Mouse (Mus musculus) c-Kit-positive CD71-positive TER-119-positive erythroid progenitor cells, embryonic 14.5 days (primary cell): ENCODE measurements around the gene Slc7a15.

Source experiments
- DNase-seq: peaks from one replicate; pipeline ENCODE4 v3.0.0-alpha.2; 2013; ENCODE audit warnings: low spot score

Slc7a15 gene

DNA sequence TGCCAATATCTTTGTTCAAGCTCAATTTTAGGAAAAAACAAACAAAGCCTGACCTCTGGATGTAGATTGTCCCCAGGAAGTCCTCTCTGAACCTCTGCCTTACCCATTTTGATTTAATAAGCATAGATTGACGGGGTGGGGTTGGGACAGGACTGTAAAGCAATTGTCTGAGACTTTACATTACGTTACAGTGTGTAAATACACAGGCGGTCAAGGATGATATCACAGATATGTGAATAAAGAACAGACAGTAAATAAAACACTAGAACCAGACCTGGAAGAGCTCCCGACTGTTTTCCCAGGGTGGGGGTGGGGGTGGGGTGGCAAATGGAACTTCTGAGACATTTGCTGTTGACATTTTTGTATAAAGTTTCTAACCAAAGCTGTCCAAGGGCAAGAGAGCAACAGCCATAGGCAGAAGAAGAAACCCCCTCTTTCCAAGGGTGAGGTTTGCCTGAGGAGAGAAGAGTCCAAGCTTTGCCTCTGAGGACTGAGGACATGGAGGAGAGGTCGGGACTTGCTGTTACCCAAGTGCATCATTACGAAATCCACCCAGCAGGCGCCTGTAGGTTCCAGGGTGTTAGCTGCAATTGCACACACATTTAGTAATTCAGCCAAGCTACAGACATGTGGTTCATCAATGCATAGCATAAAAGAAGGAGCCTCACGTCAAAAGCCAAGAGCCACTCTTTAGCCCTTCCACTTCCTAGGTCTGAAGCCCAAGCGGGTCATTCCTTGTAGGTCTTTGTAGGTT lies 91.7 kb downstream of the Slc7a15 start:
- no peak for DNase-seq

- DNase-seq = no peak
Observed at GRCm38 (mm10) chr12:8504131-8504530, 94.7 kb downstream of the Slc7a15 start.

DNA sequence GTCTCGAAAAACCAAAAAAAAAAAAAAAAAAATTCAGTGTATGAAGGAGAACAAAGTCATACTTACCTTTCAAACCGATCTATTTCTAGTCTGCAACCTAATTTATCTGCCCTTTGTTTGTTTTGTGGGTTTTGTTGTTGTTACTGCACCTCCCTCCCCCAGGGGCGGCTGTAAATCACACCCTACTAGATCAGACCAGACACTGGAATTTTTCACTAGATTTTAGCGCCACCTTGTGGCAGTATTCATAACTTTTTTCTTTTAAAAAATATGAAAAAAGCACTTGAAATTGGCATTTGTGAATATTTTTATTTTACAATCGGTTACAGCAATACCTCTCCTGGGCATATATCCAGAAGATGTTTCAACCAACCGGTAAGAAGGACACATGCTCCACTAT lies 96.3 kb downstream of the Slc7a15 start:
- DNase-seq = peak; percentile 58

DNA sequence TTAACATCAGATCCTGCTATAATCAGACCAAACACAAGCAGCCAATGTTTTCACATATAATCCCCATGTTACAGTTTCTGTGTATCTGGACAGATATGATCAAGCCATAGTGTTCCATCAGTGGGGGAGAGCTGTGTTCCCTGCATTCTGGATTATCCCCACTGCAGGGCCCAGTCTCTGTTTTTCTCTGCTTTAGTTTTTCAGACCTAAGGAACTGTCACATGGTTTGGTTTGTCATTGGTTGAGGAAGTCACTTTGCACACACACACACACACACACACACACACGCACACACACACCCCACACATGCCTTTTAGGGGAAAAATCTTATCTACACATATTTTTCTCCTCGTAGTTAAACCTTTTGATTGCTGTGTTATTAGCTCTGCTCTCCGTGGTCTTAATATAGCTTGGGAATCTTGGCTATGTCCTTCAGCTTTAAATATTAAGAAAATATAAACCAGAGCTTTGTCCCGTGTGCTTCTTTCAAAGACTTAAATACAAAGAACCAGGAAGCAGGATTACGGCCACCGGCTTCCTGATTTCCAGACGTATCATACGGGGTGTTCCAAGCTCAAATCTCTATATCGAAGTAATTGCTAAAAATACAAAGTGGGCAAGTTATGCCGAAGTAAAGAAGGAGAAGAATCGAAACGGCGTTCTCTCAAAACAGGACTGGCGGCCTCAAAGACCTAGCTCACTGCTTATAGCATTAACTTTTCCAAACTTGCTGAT lies 97.1 kb downstream of the Slc7a15 start:
- DNase-seq = no peak

DNA sequence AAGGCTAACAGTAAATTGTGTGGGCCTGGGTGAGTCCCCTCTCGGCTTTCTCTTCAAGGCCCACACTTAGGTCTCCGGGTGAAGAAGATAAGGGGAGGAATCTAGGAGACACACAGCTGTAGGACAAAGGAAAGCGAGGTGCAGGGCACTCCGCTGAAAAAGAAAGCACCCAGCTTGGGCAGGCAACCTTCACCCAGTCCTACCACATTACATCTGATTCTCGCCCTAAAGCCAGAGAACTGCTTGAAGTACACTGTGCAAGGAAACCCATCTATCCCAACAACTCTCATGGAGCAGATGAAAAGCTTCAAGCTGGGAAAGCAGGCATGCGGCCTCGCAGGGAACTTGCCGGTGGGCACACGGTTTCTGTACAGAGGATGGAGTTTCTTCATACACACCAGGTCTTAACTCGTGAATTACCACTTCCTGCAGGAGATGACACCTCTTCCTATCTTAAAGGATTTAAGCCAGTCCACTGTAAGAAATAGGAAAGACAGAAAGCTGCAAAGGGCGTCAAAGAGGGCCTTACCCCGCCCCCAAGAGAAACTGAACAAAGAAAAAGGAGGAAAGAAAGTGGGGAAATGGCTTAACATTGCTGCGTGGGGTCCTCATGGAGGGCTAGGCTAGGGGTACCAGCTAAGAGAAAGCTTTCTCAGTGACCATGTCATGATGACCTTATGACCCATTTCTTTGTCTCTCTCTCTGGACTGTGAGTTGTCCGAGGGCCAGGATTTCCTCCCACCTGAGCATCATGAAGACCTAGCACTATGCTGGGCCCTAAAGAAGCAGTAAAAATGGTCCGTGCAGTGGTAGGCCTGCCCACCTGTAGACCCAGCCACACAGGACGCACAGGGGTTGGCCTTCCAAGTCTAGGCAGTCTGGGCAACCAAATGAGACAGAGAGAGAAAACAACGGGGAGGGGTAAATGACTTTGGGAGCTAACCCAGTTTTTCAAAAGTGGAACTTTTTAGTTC lies 98.0 kb downstream of the Slc7a15 start:
- DNase-seq = no peak

- DNase-seq = peak; percentile 74
Observed at GRCm38 (mm10) chr12:8499871-8500596, 98.8 kb downstream of the Slc7a15 start, which contains the start of gene Rhob. Gene Rhob (minus strand): TSS chr12:8500009.

DNA sequence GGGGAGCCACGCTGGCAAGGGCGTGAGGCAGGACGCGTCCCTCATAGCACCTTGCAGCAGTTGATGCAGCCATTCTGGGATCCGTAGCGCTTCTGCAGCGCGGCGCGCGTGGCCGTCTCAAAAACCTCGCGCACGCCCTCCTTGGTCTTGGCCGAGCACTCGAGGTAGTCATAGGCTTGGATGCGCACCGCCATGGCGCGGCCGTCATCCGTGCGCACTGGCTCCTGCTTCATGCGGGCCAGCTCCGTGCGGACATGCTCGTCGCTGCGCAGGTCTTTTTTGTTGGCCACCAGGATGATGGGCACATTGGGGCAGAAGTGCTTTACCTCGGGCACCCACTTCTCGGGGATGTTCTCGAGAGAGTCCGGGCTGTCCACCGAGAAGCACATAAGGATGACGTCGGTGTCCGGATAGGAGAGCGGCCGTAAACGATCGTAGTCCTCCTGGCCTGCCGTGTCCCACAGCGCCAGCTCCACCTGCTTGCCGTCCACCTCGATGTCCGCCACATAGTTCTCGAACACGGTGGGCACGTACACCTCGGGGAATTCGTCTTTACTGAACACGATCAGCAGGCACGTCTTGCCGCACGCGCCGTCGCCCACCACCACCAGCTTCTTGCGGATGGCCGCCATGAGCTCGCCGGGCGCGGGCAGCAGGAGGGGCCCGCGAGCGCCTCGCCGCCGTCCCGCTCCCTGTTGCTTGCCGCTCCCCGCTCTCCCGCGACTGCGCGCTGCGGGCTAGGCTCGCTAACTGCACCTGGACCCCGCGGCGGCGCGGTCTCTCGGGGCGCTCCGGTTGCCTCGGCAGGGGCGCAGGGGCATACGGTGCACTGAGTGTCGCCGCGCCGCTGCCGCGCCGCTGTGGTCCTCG lies 99.6 kb downstream of the Slc7a15 start:
- no peak for DNase-seq

DNA sequence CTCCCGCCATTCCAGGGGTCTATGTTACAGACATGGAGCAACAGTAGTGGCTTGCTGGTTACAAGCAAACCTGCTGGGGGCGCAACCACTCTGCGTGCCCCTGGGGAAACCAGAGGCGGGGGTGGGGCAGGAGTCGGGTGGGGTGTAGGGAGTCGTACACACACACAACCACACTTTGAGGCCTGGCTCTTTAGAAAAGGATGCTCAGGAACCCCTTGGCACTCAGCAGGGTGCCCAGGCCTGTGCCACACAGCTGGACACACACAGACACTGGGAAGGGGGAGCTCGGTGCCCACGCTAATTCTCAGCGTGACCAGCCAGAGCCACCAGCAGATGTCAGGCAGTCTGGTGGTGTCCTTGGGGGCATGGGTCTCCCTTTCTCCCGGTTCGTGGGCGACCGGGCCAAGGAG lies 100.3 kb downstream of the Slc7a15 start:
- no peak for DNase-seq

DNA sequence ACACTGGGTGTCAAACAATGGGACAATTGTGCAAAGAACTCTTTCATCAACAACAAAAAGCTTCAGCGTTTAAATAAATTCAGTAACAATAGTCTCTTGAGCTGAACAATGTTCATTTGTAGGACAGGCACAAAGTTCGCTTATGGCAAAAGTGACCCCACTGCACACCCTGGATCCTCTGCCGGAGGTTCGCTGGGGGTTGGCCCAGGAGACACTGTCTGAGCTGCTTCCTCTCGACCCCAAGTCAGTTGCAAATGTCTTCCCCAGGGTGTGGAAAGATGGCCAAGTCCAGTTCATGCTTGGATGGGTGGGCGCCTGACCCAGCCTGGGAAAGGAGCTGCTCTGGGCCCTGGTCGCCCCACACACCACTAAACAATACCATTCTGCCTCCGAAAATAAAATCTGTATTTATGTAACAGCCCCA lies 100.7 kb downstream of the Slc7a15 start:
- no peak for DNase-seq

DNA sequence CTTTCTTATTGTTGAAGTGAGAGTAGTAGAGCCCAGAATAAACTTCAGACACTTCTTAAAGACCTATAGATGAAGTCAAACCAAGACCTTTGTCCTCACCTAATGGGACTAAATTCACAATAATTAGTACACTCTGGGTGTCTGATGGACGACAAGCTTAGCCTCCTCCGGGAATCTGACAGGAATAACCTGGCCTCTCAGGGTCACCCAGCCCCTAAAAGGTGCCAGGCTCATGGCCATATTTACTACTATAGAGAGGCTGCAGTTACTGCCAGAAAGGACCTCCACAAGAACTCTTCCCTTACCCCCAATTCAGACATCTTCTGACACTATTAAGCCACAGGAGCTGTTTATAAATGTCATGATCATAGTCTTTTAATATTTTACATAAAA lies 101.6 kb downstream of the Slc7a15 start:
- DNase-seq = no peak

GRCm38 (mm10) chr12:8496679-8497313 lies 102.1 kb downstream of the Slc7a15 start:
- DNase-seq = no peak

DNA sequence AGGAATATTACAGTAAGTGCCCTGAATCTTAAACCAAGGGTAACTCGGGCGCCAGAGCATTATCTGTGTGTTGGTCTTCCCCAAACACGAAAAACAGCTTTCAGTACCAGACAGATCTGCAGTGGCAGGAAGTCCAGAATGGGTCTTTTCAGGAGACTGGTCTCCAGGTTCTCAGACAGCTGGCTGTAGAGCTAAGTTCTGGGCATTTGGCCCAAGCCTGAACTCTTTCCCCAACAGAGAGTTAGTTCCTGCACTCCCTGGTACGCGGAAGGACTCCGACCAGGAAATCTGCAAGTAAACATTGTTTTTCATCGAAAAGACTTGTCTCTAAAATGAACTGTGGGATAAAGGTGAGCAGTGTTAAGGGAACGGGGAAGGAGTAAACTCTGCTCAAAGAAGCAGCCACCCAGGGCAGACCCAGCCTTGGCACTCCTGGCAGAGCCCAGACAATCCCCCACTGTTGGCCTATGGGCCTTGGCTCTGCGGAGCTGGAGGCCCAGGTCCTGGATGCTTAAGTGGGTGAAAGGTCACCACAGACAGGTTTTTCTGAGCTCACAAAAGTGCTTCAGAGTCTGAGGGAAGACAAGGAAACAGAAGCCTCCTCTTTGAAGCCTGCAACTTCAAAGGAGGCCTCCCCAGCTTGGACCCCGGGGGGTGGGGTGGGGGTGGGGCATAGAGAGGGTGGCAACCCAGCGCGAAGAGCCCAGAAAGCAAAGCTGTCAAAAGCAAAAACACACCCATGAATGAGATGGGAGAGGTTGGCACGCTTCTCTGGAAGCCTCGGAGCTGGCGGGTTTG lies 102.8 kb downstream of the Slc7a15 start:
- no peak for DNase-seq

GRCm38 (mm10) chr12:8494675-8495074 lies 104.2 kb downstream of the Slc7a15 start:
- DNase-seq = no peak

- no peak for DNase-seq
Observed at GRCm38 (mm10) chr12:8493386-8493785, 105.5 kb downstream of the Slc7a15 start.

DNA sequence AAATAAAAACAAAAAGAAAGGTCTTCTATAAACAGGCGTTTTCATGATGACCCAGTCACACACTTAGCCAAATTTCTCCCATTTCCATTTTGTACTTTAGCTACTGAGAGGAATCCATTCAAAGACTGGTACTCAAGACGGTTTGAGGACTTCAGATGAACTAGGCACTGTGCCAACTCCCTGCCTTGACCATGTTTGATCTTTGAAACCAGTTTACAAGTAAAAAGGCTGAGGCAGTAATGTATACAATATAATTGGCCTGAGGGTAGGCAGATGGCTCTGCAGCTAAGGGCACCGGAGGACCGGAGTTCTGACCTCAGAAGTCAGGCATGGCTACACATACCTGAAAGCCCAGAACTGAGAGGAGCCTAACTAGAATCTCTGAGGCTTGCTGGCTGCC lies 109.8 kb downstream of the Slc7a15 start:
- no peak for DNase-seq

DNA sequence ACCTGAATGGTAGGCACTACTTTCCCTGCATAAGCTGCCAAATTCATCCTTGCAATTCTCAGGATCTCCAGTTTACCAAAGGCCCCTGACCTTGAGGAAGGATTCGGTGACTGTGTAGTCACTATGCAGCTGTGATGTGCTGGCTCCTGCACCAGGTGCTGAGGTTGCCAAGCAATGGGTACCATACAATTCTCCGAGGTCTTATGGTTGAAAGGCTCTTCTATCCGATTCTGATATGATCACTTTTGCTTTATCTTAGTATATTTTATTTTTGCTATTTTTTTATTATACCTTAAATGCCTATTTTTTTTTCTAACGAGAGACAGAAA lies 110.2 kb downstream of the Slc7a15 start:
- DNase-seq = no peak

- no peak for DNase-seq
Observed at GRCm38 (mm10) chr12:8487959-8488651, 110.8 kb downstream of the Slc7a15 start.

DNA sequence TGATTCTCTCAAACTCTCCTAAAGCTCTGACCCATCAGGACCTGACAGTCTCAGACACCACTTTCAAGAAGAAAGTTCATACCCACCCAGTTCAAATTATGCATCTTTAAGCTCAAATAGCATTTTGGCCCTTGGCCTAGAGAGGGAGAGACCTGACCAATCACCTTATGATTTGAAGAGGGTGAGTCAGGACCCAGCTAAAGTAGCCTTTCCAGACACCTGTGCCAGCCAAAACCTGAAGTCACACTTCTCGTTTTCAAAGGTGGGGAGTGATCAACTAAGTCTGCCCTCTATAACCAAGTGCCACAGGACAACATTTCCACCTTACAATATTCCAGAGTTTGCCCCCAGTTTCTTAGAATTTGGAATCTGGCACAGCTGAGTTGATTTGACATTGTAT lies 111.6 kb downstream of the Slc7a15 start:
- no peak for DNase-seq

DNA sequence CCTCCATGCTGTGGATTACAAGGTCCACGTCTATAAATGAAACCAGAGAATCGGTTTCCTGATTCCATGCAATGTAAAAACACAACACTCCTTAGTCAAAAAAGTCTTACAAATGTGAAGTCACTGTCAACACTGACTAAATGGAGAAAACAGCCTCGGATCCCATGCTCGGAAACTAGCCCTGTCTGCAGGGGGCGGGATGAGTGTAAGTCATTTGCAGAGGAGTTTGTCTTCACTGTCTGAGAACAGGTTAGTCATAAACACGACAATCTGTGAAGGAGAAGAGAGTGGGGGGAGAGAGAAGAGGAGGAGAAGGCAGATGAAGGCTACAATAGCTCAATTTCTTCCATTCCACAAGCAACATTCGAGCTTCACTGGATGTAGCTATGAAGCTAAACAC lies 113.6 kb downstream of the Slc7a15 start:
- no peak for DNase-seq
